Mouse (Mus musculus) c-Kit-positive CD71-negative TER-119-negative erythroid progenitor cells, embryonic 14.5 days (primary cell): ENCODE measurements around the gene Vmn1r122.
"Not testable (repeated sequence)": the region's sequence is repeated elsewhere in the genome, so short reads cannot be mapped to it uniquely, and the experiment has no call there.

Experiments
- DNase-seq: peaks from one replicate; pipeline ENCODE4 v3.0.0-alpha.2; 2013; ENCODE audit warnings: low read depth

Gene Vmn1r122

GRCm38 (mm10) chr7:21134028-21134427, at the start of gene Vmn1r122:
Vmn1r122 (minus strand) TSS chr7:21134128.
- not testable (repeated sequence) for DNase-seq

- not testable (repeated sequence) for DNase-seq
These were observed 28.0 kb upstream of the Vmn1r122 start, which contains the start of gene Vmn1r123 for GRCm38 (mm10) chr7:21161885-21162284. Vmn1r123 (plus strand) TSS chr7:21162185.

- DNase-seq: not testable (repeated sequence)
These were observed 35.5 kb downstream of the Vmn1r122 start, which contains the start of gene Vmn1r121 for GRCm38 (mm10) chr7:21098413-21098812. Vmn1r121 (minus strand) TSS chr7:21098513.
